Mouse (Mus musculus) heart, embryonic 16.5 days (tissue): ENCODE results near the gene Vamp4. TPM values are rescaled to one million over a fixed set of nuclear protein-coding genes. Genes with fewer than 3 reads are reported as not detected.

Experiments used
- ATAC-seq: fragments of 200-750 bp; cut with Nextera tagmentation; replicated peaks from 2 replicates; pipeline ENCODE4 v1.8.0; 2017; ENCODE audit warnings: moderate number of reproducible peaks; ENCODE audit not compliant: insufficient read depth, low FRiP score; ENCODE audit errors: extremely low read depth
- H3K27ac ChIP-seq: fragments of 300-500 bp; sonication (generic); 2 replicates; pipeline ENCODE4 v1.5.1; 2014; ENCODE audit warnings: mild to moderate bottlenecking, low read length, control low read depth, moderate library complexity
- H3K27me3 ChIP-seq: fragments of 300-500 bp; sonication (generic); 2 replicates; pipeline ENCODE4 v1.6.1; 2014; ENCODE audit warnings: low read length, mixed read lengths; ENCODE audit not compliant: control insufficient read depth, insufficient read depth
- H3K36me3 ChIP-seq: fragments of 300-500 bp; sonication (generic); 2 replicates; pipeline ENCODE4 v1.6.1; 2014; ENCODE audit not compliant: control insufficient read depth, insufficient read depth
- H3K4me1 ChIP-seq: fragments of 300-500 bp; sonication (generic); 2 replicates; pipeline ENCODE4 v1.6.1; 2014; ENCODE audit warnings: low read length, mixed read lengths; ENCODE audit not compliant: control insufficient read depth, insufficient read depth
- H3K4me2 ChIP-seq: fragments of 300-500 bp; sonication (generic); 2 replicates; pipeline ENCODE4 v1.6.1; 2014; ENCODE audit warnings: low read depth, mild to moderate bottlenecking, control low read depth, low read length
- H3K4me3 ChIP-seq: fragments of 300-500 bp; sonication (generic); 2 replicates; pipeline ENCODE4 v1.5.1; 2014; ENCODE audit warnings: mild to moderate bottlenecking, control low read depth, low read length
- H3K9ac ChIP-seq: fragments of 300-500 bp; sonication (generic); 2 replicates; pipeline ENCODE4 v1.6.1; 2014; ENCODE audit warnings: low read length, control low read depth
- H3K9me3 ChIP-seq: fragments of 300-500 bp; sonication (generic); replicated peaks from 2 replicates; pipeline ENCODE4 v1.6.1; 2016; ENCODE audit warnings: low read length; ENCODE audit not compliant: control insufficient read depth
- WGBS: fragments of 180-500 bp; shearing (Covaris S2); extraction: QIAGEN DNeasy Blood & Tissue Kit; methylation state at CpG from one replicate; pipeline ENCODE4 v1.1.7; 2014; 5-methylcytosine and 5-hydroxymethylcytosine counted together
- polyA plus RNA-seq: library from polyadenylated mRNA; unstranded; fragments of >200 nt; fragmentation: Nextera tagmentation; extraction: Ambion mirVana; gene quantifications from 2 replicates; pipeline ENCODE4 v1.2.1, GENCODE M21; 2015

Gene Vamp4
- polyA plus RNA-seq, 1 experiment from 2014 or later = 37.7 TPM

DNA sequence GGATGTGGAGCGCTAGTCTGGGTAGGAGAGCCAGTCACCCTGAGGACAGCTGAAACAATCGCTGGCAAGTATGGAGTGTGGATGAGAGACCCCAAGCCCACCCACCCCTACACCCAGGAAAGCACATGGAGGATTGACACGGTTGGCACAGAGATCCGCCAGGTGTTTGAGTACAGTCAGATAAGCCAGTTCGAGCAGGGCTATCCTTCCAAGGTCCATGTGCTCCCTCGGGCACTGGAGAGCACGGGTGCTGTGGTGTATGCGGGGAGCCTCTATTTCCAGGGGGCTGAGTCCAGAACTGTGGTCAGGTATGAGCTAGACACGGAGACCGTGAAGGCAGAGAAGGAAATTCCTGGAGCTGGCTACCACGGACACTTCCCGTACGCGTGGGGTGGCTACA lies 78.1 kb downstream of the Vamp4 start:
- H3K27me3 ChIP-seq = no peaks in the 10 kb centered on the region
- WGBS = 85% methylated on average over 14 of the region's 14 CpGs
- H3K9me3 ChIP-seq = no peaks in the 10 kb centered on the region
- no peaks in the 10 kb centered on the region for H3K36me3 ChIP-seq
- no peak overlapping the region for H3K27ac ChIP-seq
- H3K4me3 ChIP-seq = no peak overlapping the region
- no peak overlapping the region for H3K4me2 ChIP-seq
- H3K9ac ChIP-seq = no peak overlapping the region
- no peaks in the 10 kb centered on the region for H3K4me1 ChIP-seq
- ATAC-seq = no peak

Other genes starting within 250 kb of the Vamp4 start
- gene Dnm3, start 92.5 kb upstream of the Vamp4 start, polyA plus RNA-seq = 2.0 and 3.1 TPM in 2 replicates
- gene Mettl13, start 22.0 kb upstream of the Vamp4 start, polyA plus RNA-seq = 12.9 and 13.2 TPM in 2 replicates
- 0.07 TPM in 1 of 2 replicates, not detected in the other for gene Myoc, start 68.6 kb downstream of the Vamp4 start, polyA plus RNA-seq
- not detected in 2 replicates for gene Myocos, start 87.7 kb downstream of the Vamp4 start, polyA plus RNA-seq
- 74.7 and 81.5 TPM in 2 replicates for gene Prrc2c, start 170.0 kb downstream of the Vamp4 start, polyA plus RNA-seq
- 0.30 and 0.37 TPM in 2 replicates for gene Fmo4, start 243.5 kb downstream of the Vamp4 start, polyA plus RNA-seq